Comparison of ENCODE assay signal across 23 mouse cellular contexts in genomic region chr6:111221083-111221729, GRCm38 (mm10).
A peak's percentile ranks its signal among the peaks of the same experiment; 100 is the strongest.
DNase-seq lines count a peak whose midpoint lies in the region; ATAC-seq and TF ChIP-seq lines count a peak whose summit lies in the region.
"Had no signal": no experiment of that assay in that cellular context is flagged by ENCODE, and none has a peak within 500 bp of the region (broad histone marks: within the 10 kb centered on the region; RNA-seq: fewer than 3 reads in every experiment).

No protein-coding gene starts in this region.

- intact Hi-C loops in heart, postnatal 14 days (cut with DNase I) = no loop called here

- no peak overlapping the region for H3K4me2 ChIP-seq in midbrain, embryonic 15.5 days
- H3K4me2 ChIP-seq in midbrain, embryonic 14.5 days (ENCODE audit: low read length) = no peak overlapping the region
- H3K4me2 ChIP-seq: hindbrain, embryonic 12.5 days; liver, embryonic 11.5 days; neural tube, embryonic 13.5 days had no signal

- no peak overlapping the region for H3K9ac ChIP-seq in midbrain, embryonic 15.5 days
- H3K9ac ChIP-seq in midbrain, embryonic 14.5 days (replicated peaks; ENCODE audit: low read length) = no peak overlapping the region
- H3K9ac ChIP-seq: hindbrain, embryonic 12.5 days; neural tube, embryonic 13.5 days had no signal

- H3K27me3 ChIP-seq in cerebellum, adult 2 months (ENCODE audit: control insufficient read depth, insufficient read depth, low read length) = no peaks in the 10 kb centered on the region
- no peaks in the 10 kb centered on the region for H3K27me3 ChIP-seq in midbrain, embryonic 10.5 days (ENCODE audit: low read depth, poor library complexity, severe bottlenecking)
- no peaks in the 10 kb centered on the region for H3K27me3 ChIP-seq in midbrain, embryonic 15.5 days (replicated peaks)
- H3K27me3 ChIP-seq in midbrain, embryonic 14.5 days (ENCODE audit: control insufficient read depth, insufficient read depth, low read length) = no peaks in the 10 kb centered on the region
- H3K27me3 ChIP-seq: hindbrain, embryonic 12.5 days; neural tube, embryonic 13.5 days; Patski had no signal

- WGBS in cerebellum, adult 2 months = 19% methylated on average over 6 of the region's 6 CpGs
- 49% methylated on average over 6 of the region's 6 CpGs for WGBS in midbrain, embryonic 10.5 days
- 22% methylated on average over 6 of the region's 6 CpGs for WGBS in midbrain, embryonic 15.5 days
- WGBS in midbrain, embryonic 14.5 days = 17% methylated on average over 6 of the region's 6 CpGs

- H3K9me3 ChIP-seq in midbrain, embryonic 10.5 days (replicated peaks) = no peaks in the 10 kb centered on the region
- no peaks in the 10 kb centered on the region for H3K9me3 ChIP-seq in midbrain, embryonic 15.5 days
- H3K9me3 ChIP-seq in midbrain, embryonic 14.5 days (ENCODE audit: control insufficient read depth, low read length) = no peaks in the 10 kb centered on the region
- H3K9me3 ChIP-seq: heart, embryonic 10.5 days; hindbrain, embryonic 12.5 days; neural tube, embryonic 13.5 days had no signal

- no peak for TF ChIP-seq POLR2A in cerebellum, adult 2 months (IDR thresholded peaks at IDR 0.05; ENCODE audit: borderline replicate concordance, insufficient read depth, low read length)

- no peaks in the 10 kb centered on the region for H3K4me1 ChIP-seq in cerebellum, adult 2 months (ENCODE audit: control insufficient read depth, insufficient read depth, low read length)
- H3K4me1 ChIP-seq in midbrain, embryonic 10.5 days = peaks cover 12% of the 10 kb centered on the region; the same call in 1 of the 2 replicates
- H3K4me1 ChIP-seq in midbrain, embryonic 15.5 days = peaks cover 3% of the 10 kb centered on the region; the same call in 1 of the 2 replicates
- peaks cover 4% of the 10 kb centered on the region; the same call in 1 of the 2 replicates for H3K4me1 ChIP-seq in midbrain, embryonic 14.5 days (ENCODE audit: control insufficient read depth, insufficient read depth, low read length)
- H3K4me1 ChIP-seq: heart, embryonic 10.5 days; hindbrain, embryonic 12.5 days; neural tube, embryonic 13.5 days had no signal

- no peaks in the 10 kb centered on the region for H3K36me3 ChIP-seq in midbrain, embryonic 10.5 days
- H3K36me3 ChIP-seq in midbrain, embryonic 15.5 days (replicated peaks) = no peaks in the 10 kb centered on the region
- no peaks in the 10 kb centered on the region for H3K36me3 ChIP-seq in midbrain, embryonic 14.5 days (ENCODE audit: control insufficient read depth, insufficient read depth, low read length)
- H3K36me3 ChIP-seq: heart, embryonic 10.5 days; hindbrain, embryonic 12.5 days; neural tube, embryonic 13.5 days had no signal

- peak; percentile 28 to 52 for DNase-seq in cerebellum, postnatal 10 days
- DNase-seq in cerebellum, adult 2 months = no peak
- DNase-seq in midbrain, embryonic 10.5 days (ENCODE audit: low spot score) = peak; percentile 12
- peak; percentile 51 for DNase-seq in midbrain, embryonic 14.5 days
- DNase-seq in layer of hippocampus, adult 2 months (ENCODE audit: low spot score in 2 of 2) = no peak
- DNase-seq in heart, postnatal 14 days = no peak
- no peak for DNase-seq in urinary bladder, postnatal 36 days (ENCODE audit: low spot score in 2 of 2)
- DNase-seq: adrenal gland, postnatal 10 days; cerebellum, adult 11 months; gastrocnemius, postnatal 36 days; kidney, adult 9 months; kidney, postnatal 25 days; layer of hippocampus, adult 9-11 months; lung, adult 18-20 months; lung, postnatal 14 days; right cerebral cortex, postnatal 14 days had no signal

- no peak overlapping the region for H3K27ac ChIP-seq in cerebellum, adult 2 months (ENCODE audit: insufficient read depth, low read length)
- no peak overlapping the region for H3K27ac ChIP-seq in midbrain, embryonic 10.5 days (replicated peaks)
- no peak overlapping the region for H3K27ac ChIP-seq in midbrain, embryonic 15.5 days
- H3K27ac ChIP-seq in midbrain, embryonic 14.5 days (replicated peaks; ENCODE audit: low read depth, low read length) = no peak overlapping the region
- no peak overlapping the region for H3K27ac ChIP-seq in layer of hippocampus, adult 2 months
- H3K27ac ChIP-seq: heart, embryonic 10.5 days; hindbrain, embryonic 12.5 days; neural tube, embryonic 13.5 days had no signal

- no peak for TF ChIP-seq CTCF in cerebellum, adult 2 months (IDR thresholded peaks at IDR 0.05; ENCODE audit: borderline replicate concordance, insufficient read depth, low read depth, low read length)
- no peak for TF ChIP-seq CTCF in layer of hippocampus, adult 2 months (conservative IDR thresholded peaks at IDR 0.05)

- ATAC-seq in midbrain, embryonic 15.5 days (replicated peaks) = no peak
- ATAC-seq in midbrain, embryonic 14.5 days (ENCODE audit: low FRiP score, low TSS enrichment) = no peak
- ATAC-seq: inflammation-experienced regulatory T-cells, adult 6 months; Patski had no signal

- H3K4me3 ChIP-seq in cerebellum, adult 2 months (replicated peaks; ENCODE audit: insufficient read depth, low read depth, low read length) = no peak overlapping the region
- H3K4me3 ChIP-seq in midbrain, embryonic 10.5 days = no peak overlapping the region
- H3K4me3 ChIP-seq in midbrain, embryonic 15.5 days = no peak overlapping the region
- H3K4me3 ChIP-seq in midbrain, embryonic 14.5 days (replicated peaks; ENCODE audit: low read depth, low read length) = no peak overlapping the region
- H3K4me3 ChIP-seq in layer of hippocampus, adult 2 months = no peak overlapping the region
- H3K4me3 ChIP-seq: heart, embryonic 10.5 days; hindbrain, embryonic 12.5 days; neural tube, embryonic 13.5 days had no signal

Comparison
In these comparisons a context has a peak if more than half of its experiments do, and no peak if none do; other contexts are left out.
1. DNase-seq: peak in cerebellum, postnatal 10 days (2 of 2), midbrain, embryonic 10.5 days (single experiment) and midbrain, embryonic 14.5 days (single experiment); none in cerebellum, adult 2 months (0 of 2), layer of hippocampus, adult 2 months (0 of 2), heart, postnatal 14 days (0 of 2) and urinary bladder, postnatal 36 days (0 of 2).